Mouse (Mus musculus) erythroid progenitor cell, adult 5-6 weeks (primary cell): ENCODE results near the gene Plekhg6. TPM values are rescaled to one million over a fixed set of nuclear protein-coding genes. Genes with fewer than 3 reads are reported as not detected.

Experiments used
- total RNA-seq, 2 experiments: library from RNA; stranded (forward) in 1 of 2; stranded (reverse) in 1 of 2; fragments of 150-400 nt in 1 of 2; fragments of 186-747, 209-891 nt in 1 of 2; gene quantifications; 2 replicates each; pipeline versions ENCODE4 v1.2.3 to v1.2.4; 2015 to 2017; ENCODE audit warnings: low replicate concordance in 2 of 2

The Plekhg6 gene
- total RNA-seq, 2 experiments from 2014 or later = not detected

Other genes with a start within 250 kb of the Plekhg6 start
- 6.7 and 17.3 TPM in 2 replicates for gene Nop2, start 248.9 kb downstream of the Plekhg6 start, total RNA-seq (2015; ENCODE audit: low replicate concordance)
- gene Nop2, start 248.9 kb downstream of the Plekhg6 start, total RNA-seq (2017; ENCODE audit: low replicate concordance) = 5.7 and 8.9 TPM in 2 replicates
- gene Iffo1, start 235.6 kb downstream of the Plekhg6 start, total RNA-seq (2015; ENCODE audit: low replicate concordance) = 5.9 and 11.5 TPM in 2 replicates
- gene Iffo1, start 235.6 kb downstream of the Plekhg6 start, total RNA-seq (2017; ENCODE audit: low replicate concordance) = 9.7 and 15.7 TPM in 2 replicates
- gene Gapdh, start 214.3 kb downstream of the Plekhg6 start, total RNA-seq (2015; ENCODE audit: low replicate concordance) = 683 and 752 TPM in 2 replicates
- 153 and 228 TPM in 2 replicates for gene Gapdh, start 214.3 kb downstream of the Plekhg6 start, total RNA-seq (2017; ENCODE audit: low replicate concordance)
- 953 and 1,019 TPM in 2 replicates for gene Ncapd2, start 189.1 kb downstream of the Plekhg6 start, total RNA-seq (2015; ENCODE audit: low replicate concordance)
- 924 and 1,011 TPM in 2 replicates for gene Ncapd2, start 189.1 kb downstream of the Plekhg6 start, total RNA-seq (2017; ENCODE audit: low replicate concordance)
- 63.3 and 85.8 TPM in 2 replicates for gene Mrpl51, start 189.0 kb downstream of the Plekhg6 start, total RNA-seq (2015; ENCODE audit: low replicate concordance)
- gene Mrpl51, start 189.0 kb downstream of the Plekhg6 start, total RNA-seq (2017; ENCODE audit: low replicate concordance) = 64.1 and 65.3 TPM in 2 replicates
- gene Vamp1, start 165.2 kb downstream of the Plekhg6 start, total RNA-seq (2015; ENCODE audit: low replicate concordance) = 4.7 and 6.7 TPM in 2 replicates
- 2.0 and 10.0 TPM in 2 replicates for gene Vamp1, start 165.2 kb downstream of the Plekhg6 start, total RNA-seq (2017; ENCODE audit: low replicate concordance)
- gene Tapbpl, start 148.9 kb downstream of the Plekhg6 start, total RNA-seq (2015; ENCODE audit: low replicate concordance) = 0.84 and 1.8 TPM in 2 replicates
- 6.7 and 6.8 TPM in 2 replicates for gene Tapbpl, start 148.9 kb downstream of the Plekhg6 start, total RNA-seq (2017; ENCODE audit: low replicate concordance)
- 5.0 and 7.5 TPM in 2 replicates for gene Cd27, start 143.8 kb downstream of the Plekhg6 start, total RNA-seq (2015; ENCODE audit: low replicate concordance)
- gene Cd27, start 143.8 kb downstream of the Plekhg6 start, total RNA-seq (2017; ENCODE audit: low replicate concordance) = 0.51 and 1.2 TPM in 2 replicates
- gene Tuba3a, start 94.8 kb downstream of the Plekhg6 start, total RNA-seq (2015; ENCODE audit: low replicate concordance) = not detected in 2 replicates
- gene Tuba3a, start 94.8 kb downstream of the Plekhg6 start, total RNA-seq (2017; ENCODE audit: low replicate concordance) = not detected in 2 replicates
- gene Ltbr, start 66.9 kb downstream of the Plekhg6 start, total RNA-seq (2015; ENCODE audit: low replicate concordance) = 0.84 and 5.0 TPM in 2 replicates
- 2.8 and 3.5 TPM in 2 replicates for gene Ltbr, start 66.9 kb downstream of the Plekhg6 start, total RNA-seq (2017; ENCODE audit: low replicate concordance)
- gene Scnn1a, start 60.1 kb downstream of the Plekhg6 start, total RNA-seq (2015; ENCODE audit: low replicate concordance) = 2.9 and 7.6 TPM in 2 replicates
- gene Scnn1a, start 60.1 kb downstream of the Plekhg6 start, total RNA-seq (2017; ENCODE audit: low replicate concordance) = not detected in 2 replicates
- gene Tnfrsf1a, start 31.4 kb downstream of the Plekhg6 start, total RNA-seq (2015; ENCODE audit: low replicate concordance) = 8.3 and 11.7 TPM in 2 replicates
- gene Tnfrsf1a, start 31.4 kb downstream of the Plekhg6 start, total RNA-seq (2017; ENCODE audit: low replicate concordance) = 2.3 and 20.7 TPM in 2 replicates
- gene Cd9, start 114.0 kb upstream of the Plekhg6 start, total RNA-seq (2015; ENCODE audit: low replicate concordance) = 27.4 and 41.1 TPM in 2 replicates
- gene Cd9, start 114.0 kb upstream of the Plekhg6 start, total RNA-seq (2017; ENCODE audit: low replicate concordance) = 8.1 and 10.1 TPM in 2 replicates
- 8.8 and 31.4 TPM in 2 replicates for gene Vwf, start 166.0 kb upstream of the Plekhg6 start, total RNA-seq (2015; ENCODE audit: low replicate concordance)
- gene Vwf, start 166.0 kb upstream of the Plekhg6 start, total RNA-seq (2017; ENCODE audit: low replicate concordance) = 19.9 and 33.4 TPM in 2 replicates